Mouse (Mus musculus) adrenal gland, adult (tissue): ENCODE data around the gene Vsig2.
A peak's percentile ranks its signal among the peaks of the same experiment; 100 is the strongest.

ENCODE experiments used
- DNase-seq, 2 experiments: peaks; one replicate each; pipeline ENCODE4 v3.0.0; 2022 to 2023; ENCODE audit warnings: low spot score in 1 of 2; ENCODE audit not compliant: inconsistent age in 2 of 2

The Vsig2 gene

GRCm38 (mm10) chr9:37530888-37531705, 8.0 kb upstream of the Vsig2 start:
- DNase-seq, result peak; percentile 71 to 86

- peak; percentile 72 to 83 for DNase-seq
Observed at GRCm38 (mm10) chr9:37536851-37537250, 2.2 kb upstream of the Vsig2 start.

- DNase-seq, result peak in 1 of 2 experiments; percentile 43
Observed at GRCm38 (mm10) chr9:37537658-37538250, 1.3 kb upstream of the Vsig2 start.

GRCm38 (mm10) chr9:37540226-37540625, 1.2 kb downstream of the Vsig2 start:
- no peak for DNase-seq

GRCm38 (mm10) chr9:37540701-37541575, 1.9 kb downstream of the Vsig2 start:
- DNase-seq, result peak in 1 of 2 experiments; percentile 20

DNA sequence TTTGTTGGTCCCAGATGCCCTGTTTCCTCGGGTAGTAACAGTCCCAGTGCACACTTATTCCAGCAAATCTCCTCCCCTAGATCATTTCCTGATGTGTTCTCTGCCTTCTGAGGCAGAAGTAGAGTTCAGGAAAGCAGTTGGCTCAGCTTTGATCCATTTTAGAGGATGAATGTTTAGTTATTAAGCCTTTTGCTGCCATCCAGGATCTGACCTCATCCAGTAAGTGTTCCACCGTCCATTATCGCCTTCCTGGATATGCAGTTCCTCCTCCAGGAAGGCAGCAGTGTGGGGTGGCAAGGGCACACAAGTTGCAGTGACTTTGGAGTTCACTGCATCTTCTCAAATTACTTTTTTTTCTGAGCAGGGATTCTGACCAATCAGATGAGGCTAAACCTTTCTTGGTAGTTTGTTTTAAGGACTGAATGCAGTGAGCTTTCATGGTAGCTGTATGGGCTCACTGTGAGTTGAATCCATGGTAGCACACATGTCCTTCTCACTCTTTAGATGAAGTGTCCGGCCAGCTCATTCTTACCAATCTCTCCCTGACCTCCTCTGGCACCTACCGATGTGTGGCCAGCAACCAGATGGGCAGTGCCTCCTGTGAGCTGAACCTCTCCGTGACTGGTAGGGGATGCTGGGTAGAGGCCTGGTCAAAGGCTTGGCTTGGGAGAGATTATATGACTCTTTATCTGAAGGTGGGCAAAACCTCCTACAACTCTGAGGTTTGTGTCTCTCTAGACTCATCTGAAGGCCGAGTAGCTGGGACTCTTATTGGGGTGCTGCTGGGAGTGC, 3.0 kb downstream of the Vsig2 start:
- DNase-seq, result peak in 1 of 2 experiments; percentile 51

- no peak for DNase-seq
Observed at GRCm38 (mm10) chr9:37543869-37544440, 4.9 kb downstream of the Vsig2 start.

GRCm38 (mm10) chr9:37544447-37545165, 5.6 kb downstream of the Vsig2 start:
- DNase-seq, result peak; percentile 82 to 92

GRCm38 (mm10) chr9:37545166-37545610, 6.1 kb downstream of the Vsig2 start:
- no peak for DNase-seq

DNA sequence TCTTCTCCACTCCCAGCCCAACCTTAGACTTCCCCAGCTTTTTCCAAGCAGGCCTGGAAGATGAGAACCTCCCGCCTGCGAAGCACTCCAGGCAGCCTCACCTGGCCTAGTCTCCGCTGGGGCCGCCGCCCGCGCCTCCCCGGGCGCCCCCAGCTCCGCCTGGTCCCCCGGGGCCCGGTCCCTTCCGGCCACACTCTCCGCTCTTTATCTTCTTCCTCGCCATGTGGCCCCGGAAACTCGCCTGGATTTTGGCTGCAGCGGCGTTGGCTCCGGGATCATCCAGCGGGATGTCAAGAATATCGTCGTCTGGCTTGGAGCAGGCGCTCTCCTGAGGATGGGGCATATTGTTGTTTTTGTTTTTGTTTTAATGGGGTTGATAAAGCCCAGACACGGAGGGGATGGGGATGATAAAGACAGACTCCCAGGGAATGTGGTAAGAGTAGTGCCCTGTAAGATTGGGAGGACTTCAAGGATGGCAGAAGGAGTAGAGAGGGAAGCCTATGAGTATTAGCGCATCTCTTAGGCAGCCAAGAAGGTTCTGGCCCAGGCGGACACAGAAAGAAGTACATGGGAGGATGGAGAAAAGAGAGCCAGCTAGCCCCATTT, 6.9 kb downstream of the Vsig2 start:
- DNase-seq, result peak in 1 of 2 experiments; percentile 18

- DNase-seq, result peak in 1 of 2 experiments; percentile 48
Observed at GRCm38 (mm10) chr9:37546889-37547288, 7.8 kb downstream of the Vsig2 start.

DNA sequence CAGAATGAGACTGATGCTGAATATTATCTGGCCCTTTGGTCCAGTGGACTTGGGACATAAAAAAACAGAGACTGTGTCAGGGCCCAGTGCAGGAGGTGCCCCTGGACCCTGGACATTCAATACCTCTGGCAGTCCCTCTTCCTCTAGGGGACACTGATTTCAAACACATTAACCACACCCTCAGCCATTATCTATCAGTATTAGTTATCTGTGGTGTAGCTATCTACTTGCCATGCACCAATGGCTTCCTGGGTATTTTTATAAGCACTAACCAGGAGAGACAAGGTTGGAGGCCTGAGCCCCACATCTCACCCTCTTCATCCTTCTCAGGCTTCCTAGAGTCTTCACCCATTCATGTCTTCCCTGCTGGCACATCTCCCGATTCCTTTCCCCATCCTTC, 11.4 kb downstream of the Vsig2 start:
- no peak for DNase-seq

- DNase-seq, result no peak
Observed at GRCm38 (mm10) chr9:37551751-37552531, 12.9 kb downstream of the Vsig2 start.

- DNase-seq, result peak; percentile 82 to 90
Observed at GRCm38 (mm10) chr9:37552536-37553293, 13.7 kb downstream of the Vsig2 start, which contains the start of gene Nrgn. Nrgn (minus strand) TSS chr9:37552904.

DNA sequence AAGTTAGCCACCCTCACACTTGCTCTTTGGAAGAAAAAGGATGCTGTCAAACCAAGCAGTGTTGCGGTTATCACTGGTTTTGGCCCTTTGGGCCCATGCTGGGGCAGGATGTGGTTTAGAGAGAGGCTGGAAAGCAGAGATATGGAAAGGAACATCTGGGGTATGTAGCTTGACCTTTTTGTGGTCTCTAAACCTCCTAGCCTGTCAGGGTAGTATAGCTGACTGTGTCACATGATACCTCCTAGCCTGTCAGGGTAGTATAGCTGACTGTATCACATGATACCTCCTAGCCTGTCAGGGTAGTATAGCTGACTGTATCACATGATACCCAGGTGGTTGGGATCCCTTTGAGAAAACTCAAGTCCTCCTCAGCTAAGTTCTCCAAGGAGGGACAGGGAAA, 15.2 kb downstream of the Vsig2 start:
- DNase-seq, result no peak

- peak in 1 of 2 experiments; percentile 20 for DNase-seq
Observed at GRCm38 (mm10) chr9:37554838-37555748, 16.0 kb downstream of the Vsig2 start, which contains the start of gene Siae. Siae (plus strand) TSS chr9:37555698.
